Mouse (Mus musculus) adrenal gland, postnatal 14 days (tissue): ENCODE results near the gene Neu4. TPM values are rescaled to one million over a fixed set of nuclear protein-coding genes. Genes with fewer than 3 reads are reported as not detected.
"Not testable (repeated sequence)": the region's sequence is repeated elsewhere in the genome, so short reads cannot be mapped to it uniquely, and the experiment has no call there.

Experiments used
- DNase-seq: peaks from one replicate; pipeline ENCODE4 v3.0.0; 2021; ENCODE audit warnings: mixed read lengths
- total RNA-seq: library from RNA; stranded (reverse); gene quantifications from 2 replicates; pipeline ENCODE4 v1.2.3, GENCODE M21; 2021

Neu4 gene
- total RNA-seq, 1 experiment from 2014 or later = not detected

GRCm38 (mm10) chr1:94053530-94054216 is 33.4 kb downstream of the Neu4 start:
- no peak for DNase-seq

- no peak for DNase-seq
These were observed 34.2 kb downstream of the Neu4 start for GRCm38 (mm10) chr1:94054481-94054880.

- no peak for DNase-seq
These were observed 35.7 kb downstream of the Neu4 start for GRCm38 (mm10) chr1:94055966-94056365.

- no peak for DNase-seq
These were observed 37.1 kb downstream of the Neu4 start for GRCm38 (mm10) chr1:94057401-94057800.

DNA sequence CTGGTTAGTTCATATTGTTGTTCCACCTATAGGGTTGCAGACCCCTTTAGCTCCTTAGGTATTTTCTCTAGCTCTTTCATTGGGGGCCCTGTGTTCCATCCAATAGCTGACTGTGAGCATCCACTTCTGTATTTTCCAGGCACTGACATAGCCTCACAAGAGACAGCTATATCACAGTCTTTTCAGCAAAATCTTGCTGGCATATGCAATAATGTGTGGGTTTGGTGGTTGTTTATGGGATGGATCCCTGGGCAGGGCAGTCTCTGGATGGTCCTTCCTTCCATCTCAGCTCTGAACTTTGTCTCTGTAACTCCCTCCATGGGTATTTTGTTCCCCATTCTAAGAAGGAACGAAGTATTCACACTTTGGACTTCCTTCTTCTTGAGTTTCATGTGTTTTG is 38.0 kb downstream of the Neu4 start:
- DNase-seq = not testable (repeated sequence)

DNA sequence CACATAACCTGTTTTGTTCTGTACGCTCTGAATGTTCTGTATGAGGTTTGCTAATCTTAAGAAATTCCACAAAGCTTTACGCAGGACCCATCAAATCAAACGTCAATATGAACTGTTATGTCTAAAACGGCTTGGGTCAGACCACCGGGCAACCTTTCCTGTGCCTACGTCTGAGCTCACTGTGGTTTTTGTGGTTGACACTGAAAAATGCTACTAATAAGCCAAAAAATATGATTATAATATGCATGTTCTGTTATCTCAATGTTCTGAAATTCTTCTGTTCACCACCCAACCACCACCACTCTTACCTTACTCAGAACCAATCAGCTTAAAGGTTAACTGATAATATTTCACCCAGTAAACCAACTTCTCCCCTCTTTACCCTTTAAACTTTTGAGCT is 54.5 kb downstream of the Neu4 start:
- DNase-seq = no peak

- no peak for DNase-seq
These were observed 56.5 kb downstream of the Neu4 start for GRCm38 (mm10) chr1:94076702-94077101.

Other genes with a start within 250 kb of the Neu4 start
- gene Dtymk, start 218.5 kb upstream of the Neu4 start, total RNA-seq = 70.1 and 70.7 TPM in 2 replicates
- gene Ing5, start 216.5 kb upstream of the Neu4 start, total RNA-seq = 15.2 and 17.3 TPM in 2 replicates
- 39.7 and 45.1 TPM in 2 replicates for gene D2hgdh, start 195.5 kb upstream of the Neu4 start, total RNA-seq
- 0.60 TPM in 1 of 2 replicates, not detected in the other for gene Gal3st2, start 159.1 kb upstream of the Neu4 start, total RNA-seq
- 0.26 and 1.2 TPM in 2 replicates for gene Gal3st2b, start 102.1 kb upstream of the Neu4 start, total RNA-seq
- gene Gal3st2c, start 29.9 kb upstream of the Neu4 start, total RNA-seq = 0.11 and 0.19 TPM in 2 replicates
- 0.30 TPM in 1 of 2 replicates, not detected in the other for gene Pdcd1, start 32.1 kb downstream of the Neu4 start, total RNA-seq